Mouse (Mus musculus): ENCODE measurements around the gene Slc25a43.

DNA sequence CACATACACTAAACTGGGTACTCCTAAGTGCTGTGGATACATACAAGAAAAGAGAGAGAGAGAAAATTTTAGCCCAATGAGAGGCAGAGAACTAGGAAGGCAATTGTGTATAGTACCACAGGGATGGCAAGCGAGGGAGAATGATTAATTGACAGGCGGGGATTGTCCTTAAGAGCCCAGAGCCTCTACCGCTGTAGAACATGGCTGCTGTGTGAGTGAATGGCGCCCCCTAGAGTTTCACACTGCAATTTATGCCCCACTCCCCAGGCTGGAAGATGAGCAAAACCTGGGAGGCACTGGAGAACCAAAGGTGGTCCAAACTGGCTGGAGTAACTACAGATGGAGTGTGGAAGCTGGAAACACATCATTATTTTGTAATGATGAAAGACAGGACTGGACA is 76.7 kb downstream of the Slc25a43 start:
- TF ChIP-seq ZC3H11A (IDR thresholded peaks at IDR 0.05; ENCODE audit: borderline replicate concordance, low read depth, low read length): peak; percentile 77
- no peak for TF ChIP-seq CHD2 (IDR thresholded peaks at IDR 0.05; ENCODE audit: low read depth, low read length)
- TF ChIP-seq ZNF384 (IDR thresholded peaks at IDR 0.05; ENCODE audit: low read depth, low read length): no peak
- no peak for TF ChIP-seq MAFK (IDR thresholded peaks at IDR 0.05; ENCODE audit: insufficient read depth, low read depth, low read length)
